Mouse (Mus musculus): ENCODE measurements around the gene Npas2. TPM values are rescaled to one million over a fixed set of nuclear protein-coding genes. Genes with fewer than 3 reads are reported as not detected.

The Npas2 gene
- polyA plus RNA-seq (2012), result 0.12 TPM in 1 of 2 replicates, not detected in the other

GRCm38 (mm10) chr1:39192997-39193861 is at the start of gene Npas2:
Gene Npas2, plus strand, starts transcription at chr1:39193731.

DNA sequence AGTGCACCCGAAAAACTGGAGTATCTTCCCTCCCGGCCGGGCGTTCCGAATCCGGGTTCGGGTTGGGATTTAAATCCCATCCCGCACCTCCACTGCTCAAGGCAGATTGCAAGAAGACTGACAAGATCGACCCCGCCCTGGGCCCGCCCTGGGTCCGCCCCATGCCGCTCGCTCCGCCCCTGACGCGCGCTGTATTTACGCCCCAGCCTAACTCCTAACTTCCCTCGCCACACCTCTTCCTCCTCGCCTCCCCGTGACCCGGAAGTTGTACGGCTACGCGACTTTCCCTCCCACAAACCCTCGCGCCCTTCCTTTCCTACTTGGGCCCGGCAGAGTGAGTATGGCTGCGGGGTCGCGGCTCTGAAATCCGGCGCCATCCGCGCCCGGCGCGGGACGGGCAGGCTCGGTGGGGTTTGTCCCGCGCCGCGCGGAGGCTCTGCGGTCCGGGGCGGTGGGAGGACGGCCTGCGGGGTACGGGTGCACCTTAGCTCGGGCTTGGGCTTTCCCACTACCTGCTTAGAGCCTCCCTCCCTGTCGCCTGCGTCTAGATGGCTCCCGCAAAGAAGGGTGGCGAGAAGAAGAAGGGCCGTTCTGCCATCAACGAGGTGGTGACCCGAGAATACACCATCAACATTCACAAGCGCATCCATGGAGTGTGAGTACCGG is 174.2 kb downstream of the Npas2 start, which contains the start of gene Rpl31:
Gene Rpl31, plus strand, starts transcription at position 242 of the 666 bp plus-strand sequence.

Other genes with a start within 250 kb of the Npas2 start
- gene Pdcl3, start 208.1 kb upstream of the Npas2 start, polyA plus RNA-seq (2012), result 33.3 and 46.9 TPM in 2 replicates
- gene Rpl31, start 174.1 kb downstream of the Npas2 start, polyA plus RNA-seq (2012), result 269 and 281 TPM in 2 replicates